Mouse (Mus musculus): ENCODE measurements around the gene Htra3. TPM values are rescaled to one million over a fixed set of nuclear protein-coding genes. Genes with fewer than 3 reads are reported as not detected.

Htra3 gene
- polyA plus RNA-seq, 1 experiment from 2014 or later = 53.5 TPM

GRCm38 (mm10) chr5:35703814-35704213, 24.2 kb upstream of the Htra3 start:
- Histone ChIP-seq H3K27me3 (replicated peaks; ENCODE audit: control insufficient read depth, insufficient read depth, low read length) (no peaks in the 10 kb centered on the region), H3K4me3 (ENCODE audit: low read length) (no peak overlapping the region), H3K9me3 (ENCODE audit: control insufficient read depth, low read length) (no peaks in the 10 kb centered on the region), H3K36me3 (ENCODE audit: control insufficient read depth, insufficient read depth, low read length) (no peaks in the 10 kb centered on the region), H3K4me2 (ENCODE audit: low read depth, low read length) (no peak overlapping the region), H3K9ac (ENCODE audit: low read depth, low read length) (no peak overlapping the region), H3K27ac (ENCODE audit: low read length) (no peak overlapping the region), H3K4me1 (ENCODE audit: control insufficient read depth, insufficient read depth, low read length) (no peaks in the 10 kb centered on the region)
- WGBS = 95% methylated on average over 4 of the region's 4 CpGs
- ATAC-seq = no peak

- WGBS = 76% methylated on average over 8 of the region's 8 CpGs
- Histone ChIP-seq H3K4me1 (ENCODE audit: control insufficient read depth, insufficient read depth, low read length) (no peaks in the 10 kb centered on the region), H3K9me3 (ENCODE audit: control insufficient read depth, low read length) (no peaks in the 10 kb centered on the region), H3K4me3 (ENCODE audit: low read length) (no peak overlapping the region), H3K9ac (ENCODE audit: low read depth, low read length) (no peak overlapping the region), H3K4me2 (ENCODE audit: low read depth, low read length) (no peak overlapping the region), H3K27me3 (replicated peaks; ENCODE audit: control insufficient read depth, insufficient read depth, low read length) (no peaks in the 10 kb centered on the region), H3K36me3 (ENCODE audit: control insufficient read depth, insufficient read depth, low read length) (no peaks in the 10 kb centered on the region), H3K27ac (ENCODE audit: low read length) (no peak overlapping the region)
- no peak for ATAC-seq
Observed at GRCm38 (mm10) chr5:35703183-35703582, 23.6 kb upstream of the Htra3 start.

GRCm38 (mm10) chr5:35702582-35703140, 23.1 kb upstream of the Htra3 start:
- WGBS = 69% methylated on average over 4 of the region's 4 CpGs
- no peak overlapping the region for H3K4me3 ChIP-seq (ENCODE audit: low read length)
- no peaks in the 10 kb centered on the region for H3K9me3 ChIP-seq (ENCODE audit: control insufficient read depth, low read length)
- H3K4me2 ChIP-seq (ENCODE audit: low read depth, low read length) = no peak overlapping the region
- H3K4me1 ChIP-seq (ENCODE audit: control insufficient read depth, insufficient read depth, low read length) = no peaks in the 10 kb centered on the region
- no peak overlapping the region for H3K9ac ChIP-seq (ENCODE audit: low read depth, low read length)
- no peaks in the 10 kb centered on the region for H3K36me3 ChIP-seq (ENCODE audit: control insufficient read depth, insufficient read depth, low read length)
- H3K27ac ChIP-seq (ENCODE audit: low read length) = no peak overlapping the region
- no peak for ATAC-seq
- H3K27me3 ChIP-seq (replicated peaks; ENCODE audit: control insufficient read depth, insufficient read depth, low read length) = no peaks in the 10 kb centered on the region

GRCm38 (mm10) chr5:35701042-35701441, 21.5 kb upstream of the Htra3 start:
- Histone ChIP-seq H3K4me3 (ENCODE audit: low read length) (no peak overlapping the region), H3K36me3 (ENCODE audit: control insufficient read depth, insufficient read depth, low read length) (no peaks in the 10 kb centered on the region; the same call in none of the 2 replicates), H3K4me1 (ENCODE audit: control insufficient read depth, insufficient read depth, low read length) (no peaks in the 10 kb centered on the region), H3K4me2 (ENCODE audit: low read depth, low read length) (no peak overlapping the region), H3K27me3 (replicated peaks; ENCODE audit: control insufficient read depth, insufficient read depth, low read length) (no peaks in the 10 kb centered on the region), H3K9ac (ENCODE audit: low read depth, low read length) (no peak overlapping the region), H3K27ac (ENCODE audit: low read length) (no peak overlapping the region), H3K9me3 (ENCODE audit: control insufficient read depth, low read length) (no peaks in the 10 kb centered on the region)
- 43% methylated on average over 6 of the region's 6 CpGs for WGBS
- peak; percentile 43; the same call in 1 of the 2 replicates for ATAC-seq

GRCm38 (mm10) chr5:35695815-35696214, 16.2 kb upstream of the Htra3 start:
- Histone ChIP-seq H3K27ac (ENCODE audit: low read length) (no peak overlapping the region), H3K36me3 (ENCODE audit: control insufficient read depth, insufficient read depth, low read length) (no peaks in the 10 kb centered on the region; the same call in none of the 2 replicates), H3K9me3 (ENCODE audit: control insufficient read depth, low read length) (no peaks in the 10 kb centered on the region), H3K4me1 (ENCODE audit: control insufficient read depth, insufficient read depth, low read length) (peaks cover 10% of the 10 kb centered on the region; the same call in 1 of the 2 replicates), H3K4me2 (ENCODE audit: low read depth, low read length) (no peak overlapping the region), H3K9ac (ENCODE audit: low read depth, low read length) (no peak overlapping the region), H3K27me3 (replicated peaks; ENCODE audit: control insufficient read depth, insufficient read depth, low read length) (no peaks in the 10 kb centered on the region), H3K4me3 (ENCODE audit: low read length) (no peak overlapping the region)
- ATAC-seq = no peak
- 27% methylated on average over 5 of the region's 5 CpGs for WGBS

- Histone ChIP-seq H3K27me3 (replicated peaks; ENCODE audit: control insufficient read depth, insufficient read depth, low read length) (no peaks in the 10 kb centered on the region), H3K4me3 (ENCODE audit: low read length) (no peak overlapping the region), H3K36me3 (ENCODE audit: control insufficient read depth, insufficient read depth, low read length) (no peaks in the 10 kb centered on the region; the same call in none of the 2 replicates), H3K9ac (ENCODE audit: low read depth, low read length) (no peak overlapping the region), H3K4me2 (ENCODE audit: low read depth, low read length) (no peak overlapping the region), H3K27ac (ENCODE audit: low read length) (no peak overlapping the region), H3K9me3 (ENCODE audit: control insufficient read depth, low read length) (no peaks in the 10 kb centered on the region), H3K4me1 (ENCODE audit: control insufficient read depth, insufficient read depth, low read length) (peaks cover 12% of the 10 kb centered on the region; the same call in 1 of the 2 replicates)
- WGBS = 68% methylated on average over 4 of the region's 4 CpGs
- no peak for ATAC-seq
Observed at GRCm38 (mm10) chr5:35693638-35694037, 14.1 kb upstream of the Htra3 start.

GRCm38 (mm10) chr5:35691246-35691645, 11.7 kb upstream of the Htra3 start:
- Histone ChIP-seq H3K4me3 (ENCODE audit: low read length) (no peak overlapping the region), H3K9me3 (ENCODE audit: control insufficient read depth, low read length) (no peaks in the 10 kb centered on the region), H3K27me3 (replicated peaks; ENCODE audit: control insufficient read depth, insufficient read depth, low read length) (no peaks in the 10 kb centered on the region), H3K4me2 (ENCODE audit: low read depth, low read length) (no peak overlapping the region), H3K36me3 (ENCODE audit: control insufficient read depth, insufficient read depth, low read length) (no peaks in the 10 kb centered on the region), H3K27ac (ENCODE audit: low read length) (peak overlapping the region; percentile 28; the same call in 1 of the 2 replicates), H3K9ac (ENCODE audit: low read depth, low read length) (no peak overlapping the region), H3K4me1 (ENCODE audit: control insufficient read depth, insufficient read depth, low read length) (peaks cover 21% of the 10 kb centered on the region)
- WGBS = 31% methylated on average over 11 of the region's 11 CpGs
- peak; percentile 38; the same call in 1 of the 2 replicates for ATAC-seq

GRCm38 (mm10) chr5:35690485-35691165, 11.0 kb upstream of the Htra3 start:
- H3K27ac ChIP-seq (ENCODE audit: low read length) = no peak overlapping the region
- no peak for ATAC-seq

GRCm38 (mm10) chr5:35689374-35689773, 9.8 kb upstream of the Htra3 start:
- ATAC-seq = no peak
- Histone ChIP-seq H3K36me3 (ENCODE audit: control insufficient read depth, insufficient read depth, low read length) (no peaks in the 10 kb centered on the region), H3K4me1 (ENCODE audit: control insufficient read depth, insufficient read depth, low read length) (peaks cover 25% of the 10 kb centered on the region), H3K4me2 (ENCODE audit: low read depth, low read length) (no peak overlapping the region), H3K9me3 (ENCODE audit: control insufficient read depth, low read length) (no peaks in the 10 kb centered on the region), H3K9ac (ENCODE audit: low read depth, low read length) (no peak overlapping the region), H3K27me3 (replicated peaks; ENCODE audit: control insufficient read depth, insufficient read depth, low read length) (no peaks in the 10 kb centered on the region), H3K27ac (ENCODE audit: low read length) (no peak overlapping the region), H3K4me3 (ENCODE audit: low read length) (no peak overlapping the region)

More at GRCm38 (mm10) chr5:35690485-35691165, 11.0 kb upstream of the Htra3 start:
- Histone ChIP-seq H3K36me3 (ENCODE audit: control insufficient read depth, insufficient read depth, low read length) (no peaks in the 10 kb centered on the region), H3K4me1 (ENCODE audit: control insufficient read depth, insufficient read depth, low read length) (peaks cover 21% of the 10 kb centered on the region), H3K9ac (ENCODE audit: low read depth, low read length) (no peak overlapping the region), H3K4me3 (ENCODE audit: low read length) (no peak overlapping the region), H3K27me3 (replicated peaks; ENCODE audit: control insufficient read depth, insufficient read depth, low read length) (no peaks in the 10 kb centered on the region), H3K4me2 (ENCODE audit: low read depth, low read length) (no peak overlapping the region), H3K9me3 (ENCODE audit: control insufficient read depth, low read length) (no peaks in the 10 kb centered on the region)
- WGBS = 80% methylated on average over 8 of the region's 8 CpGs

All from intestine, embryonic 16.5 days (tissue).